Mouse (Mus musculus) cerebellum, adult 9-11 months (tissue): ENCODE results near the gene Zfp791.
"Not testable (repeated sequence)": the region's sequence is repeated elsewhere in the genome, so short reads cannot be mapped to it uniquely, and the experiment has no call there.

Source experiments
- DNase-seq: peaks from one replicate; pipeline ENCODE4 v3.0.0; 2022

Gene Zfp791

DNA sequence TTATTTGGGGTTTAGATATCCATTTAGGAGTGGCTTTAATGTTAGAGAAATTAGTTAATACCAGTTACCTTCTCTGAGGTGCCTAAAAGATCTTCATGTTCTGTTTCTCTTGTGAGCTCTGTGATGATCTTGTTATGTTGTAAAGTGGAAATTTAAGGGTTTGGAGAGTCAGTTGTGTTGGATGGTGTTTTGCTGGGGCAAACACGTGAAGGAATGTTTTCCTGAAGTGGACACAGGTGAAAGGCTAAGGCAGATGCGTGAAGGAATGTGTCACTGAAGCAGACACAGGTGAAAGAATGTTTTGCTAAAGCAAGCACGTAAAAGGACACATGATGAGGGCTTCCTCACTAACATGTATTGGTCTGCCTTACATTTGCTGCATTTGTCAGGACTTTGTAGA is at the start of gene Zfp791:
Zfp791 (minus strand) TSS at position 101 of the 400 bp plus-strand sequence.
- DNase-seq, result no peak

DNA sequence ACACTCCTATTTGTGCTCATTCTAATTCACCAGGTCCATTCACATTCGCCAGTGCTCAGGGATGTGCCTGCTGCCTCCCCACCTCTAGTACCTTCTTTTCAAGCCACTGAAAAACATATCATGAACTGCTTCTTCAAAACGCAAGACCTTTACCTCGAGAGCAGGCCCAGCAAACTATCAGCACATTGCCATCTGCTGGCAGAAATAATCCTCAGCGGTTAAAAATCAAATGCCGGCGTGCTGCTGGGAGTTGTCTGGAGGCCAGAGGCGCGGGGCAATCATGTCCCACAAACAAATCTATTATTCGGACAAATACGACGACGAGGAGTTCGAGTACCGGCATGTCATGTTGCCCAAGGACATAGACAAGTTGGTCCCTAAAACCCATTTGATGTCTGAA is 48.4 kb upstream of the Zfp791 start:
- peak; percentile 33 for DNase-seq

DNA sequence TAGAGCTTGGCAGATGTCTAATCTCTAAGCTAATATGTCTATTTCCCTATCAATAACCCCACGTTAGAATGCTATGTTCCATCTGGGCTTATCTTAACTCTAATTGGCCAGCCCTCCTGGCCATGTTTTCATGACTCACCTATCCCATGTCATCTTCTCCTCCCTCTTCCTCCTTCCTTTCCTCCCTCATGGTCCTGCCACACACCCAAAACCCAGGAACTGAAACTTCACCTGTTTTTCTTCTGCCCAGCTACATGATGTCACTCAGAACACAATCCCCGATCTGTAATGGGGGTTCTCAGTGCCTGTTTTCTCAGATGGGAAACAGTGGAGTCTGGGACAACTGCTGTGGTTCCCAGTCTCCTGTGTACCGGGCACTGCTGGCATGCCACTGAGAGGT is 28.7 kb upstream of the Zfp791 start, which contains the start of gene Cks1brt:
Cks1brt (plus strand) TSS at position 301 of the 400 bp plus-strand sequence.
- no peak for DNase-seq

DNA sequence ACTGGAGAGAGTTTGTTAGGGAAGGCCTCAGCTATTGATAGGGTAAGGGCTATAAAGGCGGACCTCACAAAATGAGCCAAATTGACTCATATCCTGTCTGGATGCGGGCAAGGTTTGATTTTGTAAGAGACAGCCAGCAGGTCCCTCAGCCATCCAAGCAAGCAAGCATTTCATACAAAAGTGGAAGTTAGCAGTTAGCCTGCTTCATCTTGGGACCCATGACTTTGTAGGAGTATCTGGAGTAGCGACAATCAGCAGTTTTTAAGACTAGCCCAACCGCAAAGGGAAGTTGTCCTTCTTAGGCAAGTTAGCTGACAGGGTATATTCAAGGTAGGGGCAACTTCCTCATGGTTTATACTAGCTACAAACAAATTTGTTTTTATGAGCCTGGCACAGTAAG is 19.6 kb upstream of the Zfp791 start:
- DNase-seq, result no peak

DNA sequence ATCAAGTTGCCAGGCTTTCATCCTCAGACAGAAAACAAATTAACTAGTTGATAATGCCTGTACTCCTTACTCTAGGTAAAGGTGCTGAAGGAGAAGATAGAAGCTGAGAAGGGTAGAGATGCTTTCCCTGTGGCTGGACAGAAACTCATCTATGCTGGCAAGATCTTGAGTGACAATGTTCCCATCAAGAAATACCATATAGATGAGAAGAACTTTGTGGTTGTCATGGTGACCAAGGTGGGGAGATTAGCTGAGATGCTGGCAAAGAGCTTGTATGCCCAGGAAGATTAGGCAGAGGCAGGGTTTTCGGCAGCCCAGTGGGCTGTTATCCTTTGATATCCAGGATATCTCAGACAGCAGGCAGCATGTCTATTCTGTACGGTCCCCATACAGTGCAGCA is 12.8 kb upstream of the Zfp791 start:
- not testable (repeated sequence) for DNase-seq

DNA sequence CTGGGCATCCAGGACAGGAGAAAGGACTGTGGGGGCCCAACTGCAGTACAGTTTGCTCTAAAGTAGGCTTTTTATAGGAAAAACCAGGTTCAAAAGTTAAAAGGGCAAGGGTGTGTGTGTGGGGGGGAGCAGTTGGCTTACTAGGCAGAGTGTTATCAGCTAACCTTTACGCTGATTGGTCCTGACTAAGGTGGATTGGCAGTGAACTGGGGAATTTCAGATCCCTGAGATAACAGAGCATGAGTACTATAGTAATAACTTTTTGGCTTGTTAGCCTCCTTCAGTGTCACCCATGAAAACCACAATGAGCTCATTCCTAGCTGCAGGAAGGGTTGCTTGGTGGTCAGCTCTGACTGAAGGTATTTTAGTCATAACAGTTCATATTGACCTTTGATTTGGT is 9.4 kb upstream of the Zfp791 start:
- DNase-seq, result no peak

DNA sequence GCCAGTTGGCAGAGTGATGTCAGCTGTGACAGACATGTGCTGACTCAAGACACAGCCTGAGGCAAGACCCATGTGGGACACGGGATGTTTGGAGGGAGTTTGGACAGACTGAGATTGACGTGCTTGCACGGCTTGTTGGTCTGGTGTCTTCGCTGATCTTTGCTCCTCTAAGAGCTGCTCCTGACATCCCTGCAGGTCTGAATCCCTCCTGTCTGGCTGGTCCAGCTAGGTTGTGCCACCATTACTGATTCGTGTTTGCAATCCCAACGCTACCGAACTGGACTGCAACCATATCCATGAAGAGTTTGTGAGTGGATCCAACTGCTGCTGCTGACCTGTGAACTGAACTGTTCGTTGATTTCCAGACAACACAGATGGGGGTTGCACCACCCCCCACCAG is 796 bp upstream of the Zfp791 start:
- DNase-seq, result no peak

DNA sequence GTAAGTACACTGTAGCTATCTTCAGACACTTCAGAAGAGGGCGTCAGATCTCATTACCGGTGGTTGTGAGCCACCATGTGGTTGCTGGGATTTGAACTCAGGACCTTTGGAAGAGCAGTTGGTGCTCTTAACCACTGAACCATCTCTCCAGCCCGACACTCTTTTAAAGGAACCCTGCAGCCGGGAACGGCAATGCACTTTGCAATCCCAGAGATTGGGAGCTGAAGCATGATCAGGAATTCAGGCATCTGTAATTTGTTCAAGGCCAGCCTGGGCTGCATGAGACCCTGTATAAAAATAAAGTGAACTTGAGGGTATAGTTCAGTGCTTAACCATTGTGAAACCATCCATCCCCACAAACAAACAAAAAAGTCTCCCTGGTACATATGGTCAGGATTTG is 2.6 kb downstream of the Zfp791 start:
- DNase-seq, result not testable (repeated sequence)

DNA sequence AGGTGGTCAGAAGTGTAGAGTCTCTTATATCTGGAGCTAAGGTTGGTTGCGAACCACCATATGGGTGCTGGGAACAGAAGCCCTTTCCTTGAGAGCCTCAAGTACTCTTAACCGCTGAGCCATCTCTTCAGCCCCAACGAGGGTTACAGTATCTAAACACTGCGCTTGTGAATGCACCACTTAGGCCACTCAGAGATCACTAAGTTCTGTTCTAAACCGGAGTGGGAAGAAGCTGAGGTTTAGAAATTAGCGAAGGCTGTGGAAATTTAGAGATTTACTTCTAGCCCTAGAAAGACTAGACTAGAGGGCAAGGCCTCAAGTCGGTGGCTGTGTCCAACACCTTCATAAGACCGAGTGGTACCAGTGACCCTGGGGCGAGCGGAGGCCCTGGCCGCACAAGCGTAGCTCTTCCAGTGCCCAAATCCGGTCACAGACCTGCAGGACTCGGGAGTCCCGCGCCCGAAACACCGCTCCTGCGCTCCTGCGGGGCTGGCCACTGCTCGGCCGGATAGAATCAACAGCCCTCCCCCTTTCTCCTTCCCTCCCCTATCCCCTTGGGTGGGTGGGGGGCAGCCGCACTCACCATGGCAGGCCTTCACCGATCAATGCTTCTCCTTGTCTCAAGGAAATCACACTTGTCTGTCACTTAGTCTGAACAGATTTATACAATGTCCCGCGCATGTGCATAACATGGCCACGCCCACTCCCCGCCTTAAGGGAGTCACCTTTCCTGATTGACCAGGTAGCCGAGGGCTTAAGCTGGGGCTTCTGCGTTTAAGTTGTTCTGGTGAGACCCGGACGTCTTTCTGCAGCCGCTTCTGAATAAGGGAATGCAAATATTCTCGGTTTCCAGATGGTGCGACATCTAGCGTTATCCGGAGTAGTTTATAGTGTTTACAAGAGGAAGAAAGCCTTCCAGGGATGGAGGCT is 3.6 kb downstream of the Zfp791 start:
- DNase-seq, result peak; percentile 86

DNA sequence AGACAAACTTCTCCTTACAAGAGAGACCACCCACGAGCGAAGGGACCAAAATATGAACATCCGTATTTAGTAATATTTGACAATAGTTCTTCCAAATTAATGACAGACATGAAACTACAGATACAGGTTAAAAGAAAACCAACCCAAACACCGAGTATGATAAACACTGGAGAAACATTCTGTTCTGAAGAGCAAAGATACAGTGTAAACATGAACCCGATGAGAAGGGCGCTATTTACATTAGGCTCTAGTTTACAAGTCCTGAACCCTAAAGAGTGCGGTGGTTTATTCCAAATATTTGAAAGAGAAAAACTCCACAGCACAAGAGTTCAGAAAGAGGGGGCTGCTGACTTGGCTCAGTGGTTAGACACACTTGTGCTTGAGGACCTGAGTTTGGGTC is 5.9 kb downstream of the Zfp791 start:
- DNase-seq, result no peak

DNA sequence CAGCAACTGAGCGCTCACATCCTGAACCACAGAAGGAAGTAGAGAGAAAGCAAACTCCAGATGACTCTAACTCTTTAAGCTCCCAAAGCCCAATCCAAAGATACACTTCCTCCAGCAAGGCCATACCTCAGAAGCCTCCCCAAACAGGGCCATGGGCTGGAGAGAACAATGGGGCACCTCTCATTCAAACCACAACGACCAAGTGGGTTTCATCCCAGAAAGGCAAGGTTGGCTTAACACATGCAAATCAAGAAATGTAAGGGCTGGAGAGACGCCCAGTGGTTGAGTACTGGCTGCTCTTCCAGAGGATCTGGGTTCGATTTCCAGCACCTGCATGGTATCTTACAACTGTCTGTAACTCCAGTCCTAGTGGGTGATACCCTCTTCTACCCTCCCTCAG is 7.4 kb downstream of the Zfp791 start:
- no peak for DNase-seq

DNA sequence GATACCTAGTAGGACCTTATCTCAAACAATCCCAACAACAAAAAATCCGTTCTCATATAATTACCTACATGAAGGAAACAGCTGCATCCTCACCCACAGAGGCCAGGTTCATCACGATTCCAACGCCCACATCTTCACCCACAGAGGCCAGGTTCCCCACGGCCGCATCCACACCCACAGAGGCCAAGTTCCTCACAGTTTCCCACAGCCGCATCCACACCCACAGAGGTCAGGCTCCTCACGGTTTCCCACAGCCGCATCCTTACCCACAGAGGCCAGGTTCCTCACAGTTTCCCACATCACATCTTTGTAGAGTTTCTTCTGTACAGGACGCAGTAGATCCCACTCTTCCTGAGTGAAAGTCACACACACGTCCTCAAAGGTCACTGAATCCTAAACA is 9.7 kb downstream of the Zfp791 start:
- DNase-seq, result no peak

DNA sequence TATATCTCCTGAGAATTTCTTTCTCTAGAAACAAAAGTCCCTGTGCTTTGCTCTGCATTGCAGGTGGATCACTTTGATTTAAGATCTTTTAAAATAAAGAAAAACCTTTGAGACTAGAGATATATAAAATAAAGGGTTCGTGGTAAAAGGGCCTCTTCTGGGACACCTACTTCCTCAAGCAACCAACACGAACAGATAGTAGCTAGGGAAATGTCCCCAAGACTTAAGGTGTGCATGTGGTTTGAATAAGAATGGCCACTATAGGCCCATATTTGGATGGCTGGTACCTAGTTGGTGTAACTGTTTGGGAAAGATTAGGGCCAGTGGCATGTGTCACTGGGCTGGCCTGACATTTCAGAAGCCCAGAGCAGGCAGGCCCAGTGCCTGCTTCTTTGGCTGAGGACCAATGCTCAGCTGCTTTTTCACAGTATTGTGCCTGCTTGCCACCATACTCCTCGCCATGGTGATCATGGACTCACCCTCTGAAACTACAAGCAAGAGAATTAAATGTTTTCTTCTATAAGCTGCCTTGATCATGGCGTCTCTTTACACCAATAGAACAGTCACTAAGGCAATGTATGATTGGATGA is 22.7 kb downstream of the Zfp791 start:
- no peak for DNase-seq

DNA sequence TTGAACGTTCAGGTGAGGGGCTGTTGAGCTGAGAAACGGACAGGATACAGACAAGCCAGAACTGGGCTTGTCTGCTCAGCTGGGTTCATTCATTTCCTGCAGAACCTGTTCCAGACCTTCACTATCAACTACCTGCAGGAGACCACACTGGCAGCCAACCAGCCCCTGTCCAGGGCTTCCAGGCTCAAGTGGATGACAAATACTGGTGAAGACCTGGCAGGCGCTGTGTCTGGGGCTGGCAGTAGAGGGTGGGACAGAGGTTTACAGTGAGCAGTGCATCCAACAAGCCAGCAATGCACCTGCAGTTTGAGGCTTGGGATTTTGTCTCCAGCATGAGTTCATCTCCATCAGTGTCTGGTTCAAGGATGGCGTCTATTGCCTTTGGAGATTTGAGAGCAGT is 26.0 kb downstream of the Zfp791 start:
- DNase-seq, result no peak

DNA sequence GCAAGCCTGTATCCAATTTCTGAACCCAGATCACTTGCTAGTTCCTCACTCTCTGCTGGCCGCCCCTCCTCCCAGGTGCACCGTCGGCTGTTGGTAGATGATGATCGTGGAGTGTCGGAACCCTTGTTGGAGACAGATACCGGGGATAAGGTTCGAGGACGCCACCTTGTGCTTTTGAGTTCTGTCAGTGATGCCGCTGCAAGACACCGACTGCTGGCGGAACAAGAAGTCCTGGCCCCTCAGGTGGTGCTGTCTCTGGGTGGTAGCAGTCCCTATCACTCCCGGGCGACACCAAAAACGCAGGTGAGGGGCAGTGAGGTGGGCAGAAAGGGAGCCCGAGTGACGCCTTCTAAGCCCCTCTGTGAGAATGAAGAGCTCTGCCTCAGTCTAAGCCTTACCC is 26.7 kb downstream of the Zfp791 start:
- no peak for DNase-seq

DNA sequence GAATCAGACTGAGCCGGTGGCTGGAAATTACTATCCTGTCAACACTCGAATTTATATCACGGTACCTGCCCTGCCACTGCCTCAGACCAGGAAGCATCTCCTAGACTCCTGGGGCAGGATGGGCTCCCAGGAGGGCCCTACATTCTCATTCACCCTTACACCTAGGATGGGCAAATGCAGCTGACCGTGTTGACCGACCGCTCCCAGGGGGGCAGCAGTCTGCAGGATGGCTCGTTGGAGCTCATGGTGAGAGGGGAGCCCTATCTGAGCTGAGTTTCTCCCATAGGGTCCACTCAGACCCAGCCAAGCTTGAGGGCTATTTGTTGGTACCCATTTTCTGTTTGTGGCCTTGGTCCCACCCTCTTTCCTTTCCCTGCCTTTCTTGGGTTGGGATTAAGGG is 27.3 kb downstream of the Zfp791 start:
- no peak for DNase-seq

DNA sequence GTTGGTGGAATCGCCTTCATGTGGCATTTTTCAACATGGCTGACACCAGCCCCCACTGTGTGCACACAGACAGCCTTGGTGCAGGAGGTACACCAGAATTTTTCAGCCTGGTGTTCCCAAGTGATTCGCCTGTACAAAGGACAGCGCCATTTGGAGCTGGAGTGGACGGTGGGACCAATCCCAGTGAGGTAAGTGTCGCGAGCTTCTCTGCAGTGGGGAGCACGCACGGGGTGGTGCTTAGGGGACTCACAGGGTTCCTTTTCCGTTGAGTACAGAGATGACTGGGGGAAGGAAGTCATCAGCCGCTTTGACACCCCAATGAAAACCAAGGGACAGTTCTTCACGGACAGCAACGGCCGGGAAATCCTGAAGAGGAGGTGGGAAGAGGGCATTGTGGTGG is 27.8 kb downstream of the Zfp791 start:
- no peak for DNase-seq

DNA sequence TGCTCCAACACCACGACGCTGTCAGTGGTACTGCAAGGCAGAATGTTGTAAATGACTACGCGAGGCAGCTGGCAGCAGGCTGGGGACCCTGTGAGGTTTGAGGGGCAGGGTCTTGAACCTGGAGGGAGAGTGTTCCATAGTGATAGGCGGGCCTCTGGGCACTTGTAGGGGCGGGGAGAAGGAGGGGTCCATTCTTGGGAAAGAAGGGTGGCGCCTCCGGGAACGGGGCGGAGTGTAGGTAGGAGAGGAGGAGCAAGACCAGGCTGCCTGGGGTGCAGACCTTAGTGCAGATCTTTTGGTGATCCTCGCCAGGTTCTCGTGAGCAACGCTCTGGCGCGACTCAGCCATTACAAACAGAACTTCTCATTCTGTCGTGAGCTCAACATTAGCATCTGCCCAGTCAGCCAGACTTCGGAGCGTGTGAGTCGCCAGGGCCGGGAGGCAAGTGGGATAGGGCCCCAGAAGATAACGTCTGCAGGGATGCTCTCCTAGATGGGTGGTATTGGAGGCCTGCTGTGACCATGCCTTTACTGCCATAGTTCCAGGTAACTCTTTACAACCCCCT is 31.3 kb downstream of the Zfp791 start:
- no peak for DNase-seq

DNA sequence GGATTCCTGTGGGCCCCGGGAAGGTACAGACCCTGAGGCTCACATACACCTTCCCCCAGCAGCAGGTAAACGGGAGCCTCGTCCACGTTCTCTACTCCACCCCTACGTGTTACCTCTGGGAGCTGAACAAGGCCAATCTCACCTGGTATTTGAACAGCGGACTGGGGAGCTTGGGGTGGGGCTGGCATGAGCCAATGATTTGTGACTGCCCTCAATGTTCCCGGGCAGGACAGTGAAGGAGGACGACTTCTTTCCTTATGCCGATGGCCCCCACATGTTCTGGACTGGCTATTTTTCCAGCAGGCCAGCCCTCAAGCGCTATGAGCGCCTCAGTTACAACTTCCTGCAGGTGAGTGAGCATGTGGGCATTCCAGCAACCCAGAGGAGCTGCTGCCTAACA is 32.0 kb downstream of the Zfp791 start:
- DNase-seq, result no peak

DNA sequence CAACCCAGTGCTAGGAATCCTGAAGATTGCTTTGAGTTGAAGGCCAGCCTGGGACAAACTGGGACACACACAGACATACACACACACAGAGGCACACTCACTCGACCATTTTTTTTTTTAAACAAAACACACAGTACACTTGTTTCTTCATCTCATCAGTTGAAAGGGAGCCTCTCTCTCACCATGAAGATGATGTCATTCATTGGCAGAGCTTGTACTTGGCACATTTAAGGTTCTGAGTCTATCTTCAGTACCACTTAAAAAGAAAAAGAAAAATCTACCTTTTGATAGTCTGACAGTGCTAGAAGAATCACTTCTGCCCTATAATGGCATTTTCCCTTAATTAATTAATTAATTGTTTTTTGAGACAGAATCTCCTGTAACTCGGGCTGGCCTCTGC is 34.1 kb downstream of the Zfp791 start:
- DNase-seq, result no peak

DNA sequence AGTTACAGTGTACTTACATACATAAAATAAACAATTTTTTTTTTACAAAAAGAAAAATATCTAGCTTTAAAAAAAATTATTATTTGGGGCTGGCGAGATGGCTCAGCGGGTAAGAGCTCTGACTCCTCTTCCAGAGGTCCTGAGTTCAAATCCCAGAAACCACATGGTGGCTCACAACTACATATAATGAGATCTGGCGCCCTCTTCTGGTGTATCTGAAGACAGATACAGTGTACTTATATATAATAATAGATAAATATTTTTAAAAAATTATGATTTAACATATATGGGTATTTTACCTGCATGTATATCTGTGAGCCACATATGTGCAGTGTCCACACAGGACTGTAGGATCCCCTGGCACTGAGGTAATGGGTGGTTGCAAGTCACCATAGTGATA is 36.7 kb downstream of the Zfp791 start:
- DNase-seq, result no peak

DNA sequence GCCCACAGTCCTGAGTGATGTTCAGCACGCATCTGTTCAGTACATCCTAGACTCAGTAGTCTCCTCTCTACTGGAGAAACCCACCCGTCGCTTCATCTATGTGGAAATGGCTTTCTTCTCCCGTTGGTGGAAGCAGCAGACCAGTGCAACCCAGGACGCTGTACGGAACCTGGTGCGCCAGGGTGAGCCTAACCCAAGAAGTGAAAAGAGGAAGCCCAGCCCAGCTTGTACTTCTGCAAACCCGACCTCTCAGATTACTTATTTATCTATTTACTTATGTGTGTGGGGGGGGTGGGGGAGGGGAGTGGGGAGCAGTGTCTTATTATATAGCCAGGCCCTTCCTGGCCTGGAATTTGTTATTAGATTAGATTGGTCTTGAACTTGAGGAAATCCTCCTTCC is 38.3 kb downstream of the Zfp791 start:
- no peak for DNase-seq

DNA sequence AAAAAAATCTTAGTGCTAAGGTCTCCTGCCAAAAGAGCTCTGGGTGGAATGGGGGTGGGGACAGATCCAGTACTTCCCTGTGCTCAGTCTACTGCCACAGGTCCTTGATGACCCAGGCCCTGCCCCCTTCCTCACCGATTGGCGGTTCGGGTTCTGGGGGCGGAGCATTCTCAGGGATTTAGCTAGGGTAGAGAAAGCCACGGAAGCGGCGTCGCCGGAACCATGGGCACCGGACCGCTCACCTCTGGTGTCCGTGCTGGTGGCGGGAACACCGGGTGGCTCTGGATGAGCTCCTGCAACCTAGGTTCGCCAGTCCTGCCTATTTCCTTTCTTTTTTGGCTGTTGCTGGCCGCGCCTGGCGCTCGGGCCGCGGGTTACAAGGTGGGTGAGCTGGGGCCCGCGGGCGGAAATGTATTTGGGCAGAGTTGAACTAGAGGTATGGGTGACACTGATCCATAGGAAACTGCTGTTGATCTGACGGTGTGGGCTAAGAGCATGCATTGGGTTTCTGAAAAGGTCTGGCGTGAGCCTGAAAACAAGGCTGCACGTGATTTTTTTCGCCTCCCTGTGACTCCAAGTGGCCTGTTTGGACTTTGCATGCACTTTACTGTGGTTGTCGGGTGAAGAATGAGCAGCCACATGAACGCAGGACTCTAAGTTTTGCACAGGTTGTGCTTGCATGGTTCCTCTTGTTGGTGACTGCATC is 39.6 kb downstream of the Zfp791 start, which contains the start of gene Man2b1:
Man2b1 (plus strand) TSS at position 163 of the 706 bp plus-strand sequence.
- peak; percentile 90 for DNase-seq
